Mouse (Mus musculus) myocyte (in vitro differentiated cells): ENCODE results near the gene Ptprc.

Experiments
- CEBPB ChIP-seq: IDR thresholded peaks from 2 replicates; pipeline ENCODE4 v1.6.1; 2011; ENCODE audit warnings: mild to moderate bottlenecking, moderate library complexity; ENCODE audit not compliant: poor library complexity, insufficient read depth, severe bottlenecking
- E2F4 ChIP-seq: IDR thresholded peaks from one replicate; pipeline ENCODE4 v1.6.1; 2011; ENCODE audit warnings: mild to moderate bottlenecking, control low read depth, moderate library complexity; ENCODE audit not compliant: insufficient read depth
- MAX ChIP-seq: IDR thresholded peaks from one replicate; pipeline ENCODE4 v1.6.1; 2011; ENCODE audit warnings: low read depth, mild to moderate bottlenecking, control low read depth
- MYOD1 ChIP-seq, 3 experiments: IDR thresholded peaks; one replicate each; pipeline ENCODE4 v1.6.1; 2011; ENCODE audit warnings: control low read depth in 2 of 3, low read depth in 2 of 3, mild to moderate bottlenecking in 2 of 3, moderate library complexity in 1 of 3; ENCODE audit not compliant: insufficient read length in 2 of 3, control insufficient read depth in 1 of 3
- POLR2A ChIP-seq: IDR thresholded peaks from one replicate; pipeline ENCODE4 v1.6.1; 2011; ENCODE audit warnings: low read depth, mild to moderate bottlenecking, control low read depth, moderate library complexity; ENCODE audit not compliant: insufficient read length
- POLR2AphosphoS2 ChIP-seq: IDR thresholded peaks from one replicate; pipeline ENCODE4 v1.6.1; 2011; ENCODE audit warnings: low read depth, control low read depth; ENCODE audit not compliant: insufficient read length
- REST ChIP-seq: IDR thresholded peaks from one replicate; pipeline ENCODE4 v1.6.1; 2011; ENCODE audit warnings: mild to moderate bottlenecking, control low read depth, moderate library complexity; ENCODE audit not compliant: insufficient read depth, insufficient read length
- SRF ChIP-seq: IDR thresholded peaks from one replicate; pipeline ENCODE4 v1.6.1; 2011; ENCODE audit warnings: low read depth; ENCODE audit not compliant: control insufficient read depth, insufficient read length
- TCF12 ChIP-seq: IDR thresholded peaks from one replicate; pipeline ENCODE4 v1.6.1; 2011; ENCODE audit warnings: mild to moderate bottlenecking, control low read depth; ENCODE audit not compliant: poor library complexity, insufficient read depth, severe bottlenecking
- TCF3 ChIP-seq: IDR thresholded peaks from one replicate; pipeline ENCODE4 v1.6.1; 2011; ENCODE audit warnings: low read depth, control low read depth; ENCODE audit not compliant: insufficient read length
- USF1 ChIP-seq: IDR thresholded peaks from one replicate; pipeline ENCODE4 v1.6.1; 2011; ENCODE audit warnings: low read depth, mild to moderate bottlenecking, control low read depth, moderate library complexity

GRCm38 (mm10) chr1:138136373-138136779 is 39.1 kb downstream of the Ptprc start:
- TF ChIP-seq POLR2A, result no peak
- TF ChIP-seq CEBPB, result no peak
- TF ChIP-seq E2F4, result no peak
- TF ChIP-seq POLR2AphosphoS2, result no peak
- TF ChIP-seq USF1, result no peak
- no peak for TF ChIP-seq TCF12
- TF ChIP-seq MYOD1 (IDR thresholded peaks at IDR 0.05; ENCODE audit: control insufficient read depth in 1 of 3, insufficient read length in 2 of 3, low read depth in 2 of 3), result no peak
- TF ChIP-seq REST, result no peak
- no peak for TF ChIP-seq SRF
- TF ChIP-seq TCF3, result no peak
- TF ChIP-seq MAX, result no peak
